Mouse (Mus musculus) heart, embryonic 14.5 days (tissue): ENCODE measurements at regions not wholly inside any gene's neighbourhood (a gene's known extent, or its start where the extent isn't known, plus 50 kb on each side); places are given as distances from the start of the nearest gene placed in this dataset.

ENCODE experiments used
- ATAC-seq: fragments of 200-750 bp; cut with Nextera tagmentation; 2 replicates; pipeline ENCODE4 v1.8.0; 2017; ENCODE audit warnings: low read depth, moderate TSS enrichment; ENCODE audit not compliant: insufficient number of reproducible peaks, insufficient read depth, low FRiP score
- H3K27ac ChIP-seq, 2 experiments: fragments of 200-500 bp in 1 of 2; fragments of 300-500 bp in 1 of 2; sonication (generic) in 1 of 2; replicated peaks in 1 of 2; 2 replicates each; pipeline ENCODE4 v1.5.1; 2012 to 2014; ENCODE audit warnings: low read depth in 2 of 2, low read length in 2 of 2, control low read depth in 1 of 2, mild to moderate bottlenecking in 1 of 2, mixed read lengths in 1 of 2; ENCODE audit not compliant: control insufficient read depth in 1 of 2, insufficient read depth in 1 of 2
- H3K27me3 ChIP-seq: fragments of 300-500 bp; sonication (generic); 2 replicates; pipeline ENCODE4 v1.6.1; 2014; ENCODE audit warnings: mild to moderate bottlenecking, low read length, control low read depth; ENCODE audit not compliant: control insufficient read depth, insufficient read depth
- H3K36me3 ChIP-seq: fragments of 300-500 bp; sonication (generic); 2 replicates; pipeline ENCODE4 v1.6.1; 2014; ENCODE audit warnings: mild to moderate bottlenecking, control low read depth, low read length, mixed read lengths; ENCODE audit not compliant: control insufficient read depth, insufficient read depth
- H3K4me1 ChIP-seq, 2 experiments: fragments of 200-500 bp in 1 of 2; fragments of 300-500 bp in 1 of 2; sonication (generic) in 1 of 2; 2 replicates each; pipeline ENCODE4 v1.6.1; 2012 to 2014; ENCODE audit warnings: low read length in 2 of 2, control low read depth in 1 of 2, mixed read lengths in 1 of 2; ENCODE audit not compliant: control insufficient read depth in 2 of 2, insufficient read depth in 2 of 2
- H3K4me2 ChIP-seq: fragments of 300-500 bp; sonication (generic); 2 replicates; pipeline ENCODE4 v1.6.1; 2014; ENCODE audit warnings: mild to moderate bottlenecking, low read length
- H3K4me3 ChIP-seq, 2 experiments: fragments of 200-500 bp in 1 of 2; fragments of 300-500 bp in 1 of 2; sonication (generic) in 1 of 2; 2 replicates each; pipeline ENCODE4 v1.5.1; 2012 to 2014; ENCODE audit warnings: low read length in 2 of 2, mild to moderate bottlenecking in 2 of 2, control low read depth in 1 of 2, low read depth in 1 of 2, moderate library complexity in 1 of 2; ENCODE audit not compliant: control insufficient read depth in 1 of 2, insufficient read depth in 1 of 2
- H3K9ac ChIP-seq: fragments of 300-500 bp; sonication (generic); 2 replicates; pipeline ENCODE4 v1.6.1; 2014; ENCODE audit warnings: mild to moderate bottlenecking, low read length
- H3K9me3 ChIP-seq: fragments of 300-500 bp; sonication (generic); 2 replicates; pipeline ENCODE4 v1.6.1; 2016; ENCODE audit warnings: low read length, control low read depth; ENCODE audit not compliant: control insufficient read depth
- WGBS: fragments of 180-500 bp; shearing (Covaris S2); extraction: QIAGEN DNeasy Blood & Tissue Kit; methylation state at CpG from one replicate; pipeline ENCODE4 v1.1.7; 2014; 5-methylcytosine and 5-hydroxymethylcytosine counted together

DNA sequence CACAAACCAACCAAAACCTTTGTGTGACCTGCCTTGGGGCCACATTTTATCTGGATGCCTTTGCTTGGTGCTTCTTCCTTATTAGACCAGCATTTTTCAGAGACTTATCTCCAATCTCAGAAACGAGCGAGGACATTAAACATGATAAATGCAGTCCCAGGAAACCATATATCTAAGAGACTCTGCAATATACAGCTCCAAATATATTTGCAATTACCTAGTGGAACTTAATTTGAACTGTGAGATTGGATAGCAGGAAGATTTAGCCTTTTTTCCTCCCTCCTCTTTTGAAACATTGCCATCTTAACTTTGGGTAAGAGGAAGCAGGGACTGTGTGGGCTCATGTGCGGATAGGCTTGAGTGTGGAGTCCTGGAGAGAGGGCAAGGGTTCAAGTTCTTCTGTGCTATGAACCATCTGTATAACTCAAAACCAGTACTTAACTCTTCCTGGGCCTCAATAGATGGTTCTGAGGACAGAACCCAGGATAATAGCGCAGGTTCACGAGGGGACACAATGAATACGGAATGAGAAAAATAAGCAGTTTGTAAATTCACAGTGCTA lies 133.8 kb upstream of the 1810046K07Rik start:
- WGBS = 82% methylated on average over 6 of the region's 6 CpGs

DNA sequence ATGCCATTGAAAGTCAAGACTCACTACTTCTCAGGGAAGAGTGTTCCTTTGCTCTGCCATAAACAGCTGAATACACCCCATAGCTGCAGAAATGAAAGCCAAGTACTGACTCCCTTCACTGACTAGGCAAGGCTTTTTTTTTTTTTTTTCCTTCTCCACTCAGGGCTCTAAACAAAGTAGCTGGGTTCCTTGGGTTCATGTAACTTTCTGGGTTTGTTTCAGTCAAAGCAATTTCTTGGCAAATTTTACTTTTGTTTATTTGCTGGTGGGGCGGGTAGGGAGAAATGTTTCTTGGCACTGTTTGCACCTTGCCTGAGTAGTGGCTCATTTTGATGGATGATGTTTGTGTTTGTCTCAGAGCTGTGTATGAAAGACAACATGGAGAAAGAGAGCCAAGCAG lies 141.3 kb upstream of the 1810046K07Rik start:
- Histone ChIP-seq H3K4me3 (no peak overlapping the region), H3K36me3 (no peaks in the 10 kb centered on the region), H3K4me2 (no peak overlapping the region), H3K9me3 (no peaks in the 10 kb centered on the region), H3K27me3 (no peaks in the 10 kb centered on the region), H3K27ac (no peak overlapping the region), H3K9ac (no peak overlapping the region), H3K4me1 (no peaks in the 10 kb centered on the region)
- no peak for ATAC-seq
- WGBS = 90% methylated on average over 1 of the region's 1 CpGs

More for the DNA sequence above, 133.8 kb upstream of the 1810046K07Rik start:
- H3K4me1 ChIP-seq = no peaks in the 10 kb centered on the region
- H3K36me3 ChIP-seq = no peaks in the 10 kb centered on the region
- H3K9me3 ChIP-seq = no peaks in the 10 kb centered on the region
- H3K4me3 ChIP-seq = no peak overlapping the region
- ATAC-seq = no peak
- H3K9ac ChIP-seq = no peak overlapping the region
- H3K27ac ChIP-seq = no peak overlapping the region
- no peak overlapping the region for H3K4me2 ChIP-seq
- no peaks in the 10 kb centered on the region for H3K27me3 ChIP-seq

DNA sequence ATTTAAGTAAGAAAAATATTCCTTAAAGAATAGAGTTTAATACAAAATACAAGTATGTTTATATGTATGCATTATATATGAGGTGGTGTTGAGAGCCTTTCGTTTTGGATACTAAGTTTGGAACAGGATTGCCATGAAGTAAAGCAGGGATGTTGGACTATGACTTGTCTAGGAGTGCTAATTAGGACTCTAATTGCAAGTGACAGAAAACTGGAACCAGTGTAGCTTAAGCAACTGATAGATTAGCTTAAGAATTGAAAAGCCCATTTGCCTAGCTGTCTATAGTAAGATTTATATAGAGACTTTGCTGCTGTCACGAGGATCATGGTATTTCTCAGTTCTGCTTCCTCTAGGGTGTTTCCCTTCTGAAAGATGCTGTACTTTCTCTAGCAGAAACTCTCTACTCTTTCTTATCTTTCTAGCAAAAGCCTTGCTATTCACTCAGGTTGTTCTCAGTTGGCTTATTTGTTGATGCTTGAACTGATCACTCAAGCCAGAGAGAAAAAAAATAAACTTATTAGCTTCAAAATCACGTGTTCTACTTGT lies 147.9 kb upstream of the 1810046K07Rik start:
- Histone ChIP-seq H3K9ac (no peak overlapping the region), H3K27me3 (no peaks in the 10 kb centered on the region), H3K9me3 (no peaks in the 10 kb centered on the region), H3K4me2 (no peak overlapping the region), H3K4me3 (no peak overlapping the region), H3K36me3 (no peaks in the 10 kb centered on the region), H3K27ac (no peak overlapping the region), H3K4me1 (no peaks in the 10 kb centered on the region)
- no peak for ATAC-seq
- WGBS = 50% methylated on average over 3 of the region's 3 CpGs

DNA sequence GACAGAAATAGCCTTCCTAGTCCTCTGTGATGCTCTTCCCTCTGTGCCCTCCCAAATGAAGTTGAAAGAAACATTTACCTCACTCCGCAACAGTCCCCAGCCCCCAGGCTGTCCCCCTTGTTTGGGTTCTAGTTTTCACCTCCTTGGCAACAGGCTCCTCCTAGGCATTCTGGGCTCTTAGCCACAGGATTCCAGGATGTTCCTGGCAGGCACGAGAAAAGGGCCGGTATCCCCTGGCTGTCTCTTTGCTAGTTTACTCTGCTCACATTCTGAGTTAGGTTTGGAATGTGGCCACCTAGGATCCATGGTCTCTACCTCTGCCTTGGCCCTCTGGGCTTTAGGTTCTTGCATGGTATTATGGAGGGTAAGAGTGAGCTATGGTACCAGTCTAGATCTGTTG lies 159.1 kb upstream of the 1810046K07Rik start:
- H3K4me2 ChIP-seq = no peak overlapping the region
- H3K27me3 ChIP-seq = no peaks in the 10 kb centered on the region
- no peaks in the 10 kb centered on the region for H3K9me3 ChIP-seq
- no peak overlapping the region for H3K4me3 ChIP-seq
- 47% methylated on average over 3 of the region's 3 CpGs for WGBS
- no peak overlapping the region for H3K9ac ChIP-seq
- no peak overlapping the region for H3K27ac ChIP-seq
- H3K4me1 ChIP-seq = no peaks in the 10 kb centered on the region
- ATAC-seq = no peak
- no peaks in the 10 kb centered on the region for H3K36me3 ChIP-seq

DNA sequence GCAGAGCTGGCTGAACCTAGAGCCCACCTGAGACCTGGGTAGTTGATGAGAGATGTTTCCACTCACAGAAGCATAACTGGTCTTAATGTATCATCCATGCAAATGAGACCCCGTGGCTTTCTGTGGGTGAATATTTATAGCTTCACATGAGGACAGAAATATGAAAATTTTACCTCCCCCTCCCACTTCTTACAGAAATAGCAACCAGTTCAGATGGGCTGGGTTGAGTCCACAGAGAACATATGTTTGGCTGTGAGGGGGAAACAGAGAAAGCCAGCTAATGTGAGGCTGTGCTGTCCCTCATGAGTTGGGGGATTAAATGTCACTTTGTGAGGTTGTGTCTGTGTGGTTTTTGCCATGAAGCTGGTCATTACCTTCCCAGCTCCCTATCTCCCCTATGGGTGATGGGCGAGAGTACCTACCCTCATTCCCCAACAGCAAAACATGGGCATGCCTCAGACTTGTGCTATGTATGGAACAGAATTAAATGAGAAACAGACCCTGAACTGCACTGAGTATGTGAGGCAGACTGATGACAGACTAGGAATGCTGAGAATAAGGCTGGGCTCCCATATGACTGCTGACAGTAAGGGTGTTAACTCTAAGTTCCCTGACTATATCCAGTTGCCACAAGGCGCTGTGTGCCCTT lies 178.7 kb upstream of the 1810046K07Rik start:
- ATAC-seq = no peak
- H3K9me3 ChIP-seq = no peaks in the 10 kb centered on the region
- H3K4me2 ChIP-seq = no peak overlapping the region
- H3K27me3 ChIP-seq = no peaks in the 10 kb centered on the region
- H3K4me1 ChIP-seq = no peaks in the 10 kb centered on the region
- H3K36me3 ChIP-seq = no peaks in the 10 kb centered on the region
- H3K9ac ChIP-seq = no peak overlapping the region
- 60% methylated on average over 3 of the region's 3 CpGs for WGBS
- no peak overlapping the region for H3K4me3 ChIP-seq
- no peak overlapping the region for H3K27ac ChIP-seq

DNA sequence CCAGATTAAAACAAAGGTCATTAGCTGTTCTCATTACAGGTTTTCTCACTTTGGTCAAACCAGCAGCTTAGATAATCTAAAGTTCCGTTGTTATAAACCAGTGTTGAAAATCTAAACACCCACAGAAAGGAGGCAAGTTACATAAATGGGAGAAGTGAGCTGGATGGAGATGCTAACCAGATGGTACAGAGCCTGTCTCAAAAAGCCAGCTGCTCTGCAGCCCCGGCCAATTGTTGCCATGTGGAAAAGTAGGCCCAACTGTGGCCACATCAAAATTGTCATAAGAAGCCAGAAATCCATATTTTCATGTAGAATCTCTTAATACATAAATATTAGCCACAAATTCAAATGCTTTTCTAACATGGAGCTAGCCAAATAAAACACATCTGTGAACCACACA lies 188.9 kb upstream of the 1810046K07Rik start:
- no peak for ATAC-seq
- H3K36me3 ChIP-seq = no peaks in the 10 kb centered on the region
- H3K27ac ChIP-seq = no peak overlapping the region
- no peaks in the 10 kb centered on the region for H3K4me1 ChIP-seq
- H3K4me3 ChIP-seq = no peak overlapping the region
- H3K27me3 ChIP-seq = no peaks in the 10 kb centered on the region
- H3K4me2 ChIP-seq = no peak overlapping the region
- no peak overlapping the region for H3K9ac ChIP-seq
- WGBS = 76% methylated on average over 2 of the region's 2 CpGs
- no peaks in the 10 kb centered on the region for H3K9me3 ChIP-seq

DNA sequence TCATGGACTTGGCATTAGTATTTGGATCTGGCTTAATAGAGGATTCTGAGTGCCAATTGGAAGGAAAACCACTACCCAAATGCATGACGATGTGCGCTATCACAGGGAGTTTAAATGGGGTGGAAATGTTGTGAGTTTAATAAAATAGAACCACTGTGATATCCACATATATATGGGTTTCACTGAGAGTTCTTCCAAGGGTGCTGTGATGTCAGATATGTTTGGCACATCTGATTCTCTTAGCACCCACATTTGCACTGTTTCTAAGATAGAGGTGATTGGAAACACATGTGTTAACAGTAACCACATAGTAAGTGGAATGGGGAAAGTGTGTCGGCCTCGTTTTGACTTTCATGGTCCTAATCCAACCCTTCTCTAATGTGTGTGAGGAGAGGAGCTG lies 189.7 kb upstream of the 1810046K07Rik start:
- H3K9ac ChIP-seq = no peak overlapping the region
- H3K4me1 ChIP-seq = no peaks in the 10 kb centered on the region
- H3K4me3 ChIP-seq = no peak overlapping the region
- no peaks in the 10 kb centered on the region for H3K9me3 ChIP-seq
- H3K27me3 ChIP-seq = no peaks in the 10 kb centered on the region
- no peak; the same call in 1 of the 2 replicates for ATAC-seq
- no peak overlapping the region for H3K27ac ChIP-seq
- H3K4me2 ChIP-seq = no peak overlapping the region
- 76% methylated on average over 4 of the region's 4 CpGs for WGBS
- H3K36me3 ChIP-seq = no peaks in the 10 kb centered on the region

DNA sequence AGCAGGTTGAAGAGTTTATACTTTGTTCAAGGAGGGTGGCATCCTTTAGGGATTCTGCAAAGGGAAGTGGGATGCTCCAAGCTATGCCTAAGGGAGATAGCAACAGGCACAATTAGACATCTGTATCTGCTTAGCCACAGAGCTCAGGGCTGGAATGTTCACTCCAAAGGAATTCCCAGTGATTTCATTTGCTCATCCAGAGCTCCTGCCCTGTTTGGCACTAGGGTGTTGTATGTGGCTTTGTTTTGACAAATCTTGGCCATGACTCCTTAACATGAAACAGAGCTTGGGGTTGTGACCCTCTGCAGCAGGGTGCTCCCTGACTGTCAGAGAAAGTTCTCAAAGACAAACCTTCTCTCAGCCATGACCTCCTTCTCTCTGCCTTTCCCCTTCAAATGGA lies 194.8 kb upstream of the 1810046K07Rik start:
- no peak overlapping the region for H3K27ac ChIP-seq
- H3K9me3 ChIP-seq = no peaks in the 10 kb centered on the region
- H3K4me2 ChIP-seq = no peak overlapping the region
- H3K36me3 ChIP-seq = no peaks in the 10 kb centered on the region
- H3K9ac ChIP-seq = no peak overlapping the region
- H3K27me3 ChIP-seq = no peaks in the 10 kb centered on the region
- H3K4me3 ChIP-seq = no peak overlapping the region
- no peaks in the 10 kb centered on the region for H3K4me1 ChIP-seq
- no peak for ATAC-seq
